In genomic region chr19:16585379-16585778, GRCm38 (mm10) we compare ENCODE assay signal across 8 mouse cellular contexts.
DNase-seq lines count a peak whose midpoint lies in the region; TF ChIP-seq lines count a peak whose summit lies in the region.
"Had no signal": no experiment of that assay in that cellular context is flagged by ENCODE, and none has a peak within 500 bp of the region (broad histone marks: within the 10 kb centered on the region; RNA-seq: fewer than 3 reads in every experiment).

No protein-coding gene starts in this region.

- H3K27ac ChIP-seq in left cerebral cortex, adult 2 months: no peak overlapping the region

- TF ChIP-seq CTCF in left cerebral cortex, adult 2 months (IDR thresholded peaks at IDR 0.05): peak; percentile 67

- intact Hi-C loops in left cerebral cortex, adult 2 months (cut with DNase I): no loop called here
- intact Hi-C loops in left cerebral cortex, postnatal 4 days (cut with DNase I): no loop called here

- H3K4me3 ChIP-seq in left cerebral cortex, adult 2 months: no peak overlapping the region
- H3K4me3 ChIP-seq: megakaryocyte, embryonic 14.5 days had no signal

- no peak for DNase-seq in left cerebral cortex, adult 2 months (ENCODE audit: extremely low spot score in 1 of 2, low spot score in 2 of 2)
- no peak for DNase-seq in left cerebral cortex, postnatal 4 days
- peak; percentile 21 for DNase-seq in MN1 (ENCODE audit: low spot score)
- DNase-seq in embryo, embryonic 11 days: peak; percentile 57
- DNase-seq in natural killer cell, adult 2 months (ENCODE audit: low spot score in 2 of 2): peak; percentile 13 to 14
- no peak for DNase-seq in layer of hippocampus, adult 11-12 months (ENCODE audit: low spot score)
- no peak for DNase-seq in layer of hippocampus, adult 18-20 months (ENCODE audit: low spot score in 2 of 2)

Comparison
In these comparisons a context has a peak if more than half of its experiments do, and no peak if none do; other contexts are left out.
1. DNase-seq: peak in MN1 (single experiment), embryo, embryonic 11 days (single experiment) and natural killer cell, adult 2 months (2 of 2); none in left cerebral cortex, adult 2 months (0 of 2), left cerebral cortex, postnatal 4 days (single experiment), layer of hippocampus, adult 11-12 months (single experiment) and layer of hippocampus, adult 18-20 months (0 of 2).